Mouse (Mus musculus) myocyte (in vitro differentiated cells): Measurements from ENCODE around the gene March5. TPM values are rescaled to one million over a fixed set of nuclear protein-coding genes. Genes with fewer than 3 reads are reported as not detected.
A peak's percentile ranks its signal among the peaks of the same experiment; 100 is the strongest.

Experiments used
- H3K27me3 ChIP-seq: one replicate; pipeline ENCODE4 v1.6.1; 2011; ENCODE audit not compliant: control insufficient read depth, insufficient read depth, insufficient read length
- H3K36me3 ChIP-seq: one replicate; pipeline ENCODE4 v1.6.1; 2011; ENCODE audit not compliant: control insufficient read depth, insufficient read depth
- H3K4me2 ChIP-seq: one replicate; pipeline ENCODE4 v1.6.1; 2011; ENCODE audit warnings: low read depth, control low read depth
- H3K4me3 ChIP-seq: one replicate; pipeline ENCODE4 v1.5.1; 2011; ENCODE audit warnings: mild to moderate bottlenecking, control low read depth, moderate library complexity
- H3K79me2 ChIP-seq: one replicate; pipeline ENCODE4 v1.6.1; 2011; ENCODE audit not compliant: control insufficient read depth, insufficient read depth
- H3ac ChIP-seq: one replicate; pipeline ENCODE4 v1.6.1; 2011; ENCODE audit not compliant: control insufficient read depth, insufficient read length
- CEBPB ChIP-seq: IDR thresholded peaks from 2 replicates; pipeline ENCODE4 v1.6.1; 2011; ENCODE audit warnings: mild to moderate bottlenecking, moderate library complexity; ENCODE audit not compliant: poor library complexity, insufficient read depth, severe bottlenecking
- E2F4 ChIP-seq: IDR thresholded peaks from one replicate; pipeline ENCODE4 v1.6.1; 2011; ENCODE audit warnings: mild to moderate bottlenecking, control low read depth, moderate library complexity; ENCODE audit not compliant: insufficient read depth
- MAX ChIP-seq: IDR thresholded peaks from one replicate; pipeline ENCODE4 v1.6.1; 2011; ENCODE audit warnings: low read depth, mild to moderate bottlenecking, control low read depth
- MYOD1 ChIP-seq, 3 experiments: IDR thresholded peaks; one replicate each; pipeline ENCODE4 v1.6.1; 2011; ENCODE audit warnings: control low read depth in 2 of 3, low read depth in 2 of 3, mild to moderate bottlenecking in 2 of 3, moderate library complexity in 1 of 3; ENCODE audit not compliant: insufficient read length in 2 of 3, control insufficient read depth in 1 of 3
- MYOG ChIP-seq, 3 experiments: IDR thresholded peaks; one replicate each; pipeline ENCODE4 v1.6.1; 2011; ENCODE audit warnings: control low read depth in 2 of 3, low read depth in 2 of 3, mild to moderate bottlenecking in 2 of 3; ENCODE audit not compliant: insufficient read length in 2 of 3, control insufficient read depth in 1 of 3, insufficient read depth in 1 of 3
- POLR2A ChIP-seq: IDR thresholded peaks from one replicate; pipeline ENCODE4 v1.6.1; 2011; ENCODE audit warnings: low read depth, mild to moderate bottlenecking, control low read depth, moderate library complexity; ENCODE audit not compliant: insufficient read length
- POLR2AphosphoS2 ChIP-seq: IDR thresholded peaks from one replicate; pipeline ENCODE4 v1.6.1; 2011; ENCODE audit warnings: low read depth, control low read depth; ENCODE audit not compliant: insufficient read length
- REST ChIP-seq: IDR thresholded peaks from one replicate; pipeline ENCODE4 v1.6.1; 2011; ENCODE audit warnings: mild to moderate bottlenecking, control low read depth, moderate library complexity; ENCODE audit not compliant: insufficient read depth, insufficient read length
- SRF ChIP-seq: IDR thresholded peaks from one replicate; pipeline ENCODE4 v1.6.1; 2011; ENCODE audit warnings: low read depth; ENCODE audit not compliant: control insufficient read depth, insufficient read length
- TCF12 ChIP-seq: IDR thresholded peaks from one replicate; pipeline ENCODE4 v1.6.1; 2011; ENCODE audit warnings: mild to moderate bottlenecking, control low read depth; ENCODE audit not compliant: poor library complexity, insufficient read depth, severe bottlenecking
- TCF3 ChIP-seq: IDR thresholded peaks from one replicate; pipeline ENCODE4 v1.6.1; 2011; ENCODE audit warnings: low read depth, control low read depth; ENCODE audit not compliant: insufficient read length
- USF1 ChIP-seq: IDR thresholded peaks from one replicate; pipeline ENCODE4 v1.6.1; 2011; ENCODE audit warnings: low read depth, mild to moderate bottlenecking, control low read depth, moderate library complexity
- polyA plus RNA-seq: library from polyadenylated mRNA; unstranded; fragments of >200 nt; fragmentation: generic; extraction: Trizol; gene quantifications from one replicate; pipeline ENCODE4 v1.2.1, GENCODE M21; 2012; ENCODE audit warnings: missing spikeins

March5 gene
- polyA plus RNA-seq, 1 experiment = 73.5 TPM

- Histone ChIP-seq H3K4me2 (peak overlapping the region; percentile 72), H3K36me3 (no peaks in the 10 kb centered on the region), H3K4me3 (peak overlapping the region; percentile 29), H3K79me2 (no peaks in the 10 kb centered on the region), H3K27me3 (no peaks in the 10 kb centered on the region), H3ac (no peak overlapping the region)
- TF ChIP-seq USF1 (no peak), SRF (no peak), POLR2A (no peak), MYOD1 (IDR thresholded peaks at IDR 0.05; ENCODE audit: control insufficient read depth in 1 of 3, insufficient read length in 2 of 3, low read depth in 2 of 3) (no peak), TCF12 (no peak), CEBPB (no peak), TCF3 (no peak), MAX (no peak), MYOG (IDR thresholded peaks at IDR 0.05; ENCODE audit: control insufficient read depth in 1 of 3, insufficient read depth in 1 of 3, insufficient read length in 2 of 3, low read depth in 2 of 3) (no peak), POLR2AphosphoS2 (no peak), E2F4 (no peak), REST (no peak)
These were observed 29.3 kb upstream of the March5 start for GRCm38 (mm10) chr19:37177819-37178708.

- Histone ChIP-seq H3K4me3 (no peak overlapping the region), H3K4me2 (no peak overlapping the region), H3K27me3 (no peaks in the 10 kb centered on the region), H3ac (no peak overlapping the region), H3K79me2 (no peaks in the 10 kb centered on the region), H3K36me3 (no peaks in the 10 kb centered on the region)
- TF ChIP-seq CEBPB = no peak
- no peak for TF ChIP-seq MYOD1 (IDR thresholded peaks at IDR 0.05; ENCODE audit: control insufficient read depth in 1 of 3, insufficient read length in 2 of 3, low read depth in 2 of 3)
- TF ChIP-seq TCF3 = no peak
- TF ChIP-seq POLR2AphosphoS2 = no peak
These were observed 18.9 kb upstream of the March5 start for GRCm38 (mm10) chr19:37188366-37188948.

GRCm38 (mm10) chr19:37192475-37193058 is 14.8 kb upstream of the March5 start:
- Histone ChIP-seq H3K36me3 (no peaks in the 10 kb centered on the region), H3K4me2 (no peak overlapping the region), H3K79me2 (no peaks in the 10 kb centered on the region), H3ac (no peak overlapping the region), H3K27me3 (no peaks in the 10 kb centered on the region), H3K4me3 (no peak overlapping the region)
- TF ChIP-seq SRF (no peak), TCF3 (no peak), CEBPB (no peak), MYOD1 (IDR thresholded peaks at IDR 0.05; ENCODE audit: control insufficient read depth in 1 of 3, insufficient read length in 2 of 3, low read depth in 2 of 3) (no peak), POLR2AphosphoS2 (no peak), MYOG (IDR thresholded peaks at IDR 0.05; ENCODE audit: control insufficient read depth in 1 of 3, insufficient read depth in 1 of 3, insufficient read length in 2 of 3, low read depth in 2 of 3) (no peak), MAX (no peak), USF1 (no peak), TCF12 (no peak), E2F4 (no peak), POLR2A (no peak), REST (no peak)

- TF ChIP-seq REST = no peak
- no peak for TF ChIP-seq CEBPB
- TF ChIP-seq E2F4 = no peak
- TF ChIP-seq TCF12 = no peak
- TF ChIP-seq USF1 = no peak
- TF ChIP-seq SRF = no peak
- no peak for TF ChIP-seq MYOG (IDR thresholded peaks at IDR 0.05; ENCODE audit: control insufficient read depth in 1 of 3, insufficient read depth in 1 of 3, insufficient read length in 2 of 3, low read depth in 2 of 3)
- no peak for TF ChIP-seq MAX
- TF ChIP-seq POLR2AphosphoS2 = no peak
- TF ChIP-seq POLR2A = no peak
- no peak for TF ChIP-seq TCF3
- no peak for TF ChIP-seq MYOD1 (IDR thresholded peaks at IDR 0.05; ENCODE audit: control insufficient read depth in 1 of 3, insufficient read length in 2 of 3, low read depth in 2 of 3)
- Histone ChIP-seq H3K4me2 (no peak overlapping the region), H3K36me3 (no peaks in the 10 kb centered on the region), H3ac (no peak overlapping the region), H3K79me2 (no peaks in the 10 kb centered on the region), H3K4me3 (no peak overlapping the region), H3K27me3 (no peaks in the 10 kb centered on the region)
These were observed 9.0 kb upstream of the March5 start for GRCm38 (mm10) chr19:37198165-37198880.
